8 mouse cellular contexts compared by ENCODE assay signal in genomic region chr15:25637727-25638126, GRCm38 (mm10). TPM values are rescaled to one million over a fixed set of nuclear protein-coding genes. Genes with fewer than 3 reads are reported as not detected.
DNase-seq lines count a peak whose midpoint lies in the region; ATAC-seq and TF ChIP-seq lines count a peak whose summit lies in the region.

No protein-coding gene starts in this region.

- no peak overlapping the region for H3K9ac ChIP-seq in kidney, postnatal 0 days (ENCODE audit: low read depth, low read length)
- no peak overlapping the region for H3K9ac ChIP-seq in forebrain, embryonic 13.5 days

- no peaks in the 10 kb centered on the region for H3K27me3 ChIP-seq in kidney, postnatal 0 days (ENCODE audit: insufficient read depth, low read length)
- peaks cover 35% of the 10 kb centered on the region for H3K27me3 ChIP-seq in forebrain, embryonic 13.5 days
- no peaks in the 10 kb centered on the region for H3K27me3 ChIP-seq in forebrain, embryonic 10.5 days (ENCODE audit: poor library complexity, severe bottlenecking)

- H3K4me2 ChIP-seq in kidney, postnatal 0 days (ENCODE audit: low read length): no peak overlapping the region
- H3K4me2 ChIP-seq in forebrain, embryonic 13.5 days: no peak overlapping the region

- no peaks in the 10 kb centered on the region for H3K9me3 ChIP-seq in kidney, postnatal 0 days (replicated peaks; ENCODE audit: low read length)
- no peaks in the 10 kb centered on the region for H3K9me3 ChIP-seq in forebrain, embryonic 13.5 days (replicated peaks)
- no peaks in the 10 kb centered on the region for H3K9me3 ChIP-seq in forebrain, embryonic 10.5 days

- H3K4me1 ChIP-seq in kidney, postnatal 0 days (replicated peaks; ENCODE audit: insufficient read depth, low read length): peaks cover 34% of the 10 kb centered on the region
- peaks cover 13% of the 10 kb centered on the region for H3K4me1 ChIP-seq in forebrain, embryonic 13.5 days
- H3K4me1 ChIP-seq in forebrain, embryonic 10.5 days: peaks cover 34% of the 10 kb centered on the region

- TF ChIP-seq CTCF in kidney, postnatal 0 days (IDR thresholded peaks at IDR 0.05; ENCODE audit: low read depth): no peak

- peak; percentile 74 for ATAC-seq in kidney, postnatal 0 days (replicated peaks; ENCODE audit: low FRiP score, low read depth)
- ATAC-seq in forebrain, embryonic 13.5 days: no peak

- DNase-seq in left cerebral cortex, adult 11 months (ENCODE audit: low spot score): peak; percentile 28
- no peak for DNase-seq in left cerebral cortex, postnatal 4 days
- peak; percentile 45 to 70 for DNase-seq in gastrocnemius, adult 8-10 months (ENCODE audit: low spot score in 2 of 2)
- peak; percentile 72 for DNase-seq in kidney, postnatal 0 days (ENCODE audit: low spot score)
- peak; percentile 34 to 48 for DNase-seq in right cerebral cortex, postnatal 10 days (ENCODE audit: low spot score in 2 of 2)
- no peak for DNase-seq in natural killer cell, adult 2 months (ENCODE audit: low spot score in 2 of 2)
- DNase-seq in forebrain, embryonic 10.5 days (ENCODE audit: extremely low spot score, low spot score): no peak

- 26% methylated on average over 9 of the region's 9 CpGs for WGBS in kidney, postnatal 0 days
- WGBS in forebrain, embryonic 13.5 days: 85% methylated on average over 9 of the region's 9 CpGs
- 91% methylated on average over 9 of the region's 9 CpGs for WGBS in forebrain, embryonic 10.5 days

- H3K27ac ChIP-seq in kidney, postnatal 0 days: peak overlapping the region; percentile 63; the same call in 1 of the 2 replicates
- H3K27ac ChIP-seq in forebrain, embryonic 13.5 days: no peak overlapping the region
- no peak overlapping the region for H3K27ac ChIP-seq in forebrain, embryonic 10.5 days

- intact Hi-C loops in left cerebral cortex, postnatal 4 days (cut with DNase I): no loop called here

- no peak overlapping the region for H3K4me3 ChIP-seq in kidney, postnatal 0 days (replicated peaks; ENCODE audit: low read depth, low read length)
- no peak overlapping the region for H3K4me3 ChIP-seq in forebrain, embryonic 13.5 days
- H3K4me3 ChIP-seq in forebrain, embryonic 10.5 days: no peak overlapping the region

- H3K36me3 ChIP-seq in kidney, postnatal 0 days (ENCODE audit: insufficient read depth, low read length): no peaks in the 10 kb centered on the region
- H3K36me3 ChIP-seq in forebrain, embryonic 13.5 days (ENCODE audit: poor library complexity, severe bottlenecking): no peaks in the 10 kb centered on the region
- no peaks in the 10 kb centered on the region for H3K36me3 ChIP-seq in forebrain, embryonic 10.5 days (replicated peaks)

RNA-seq across cellular contexts. Expression of gene Myo10, which starts 15.4 kb away (rescaled TPM):
- total RNA-seq in left cerebral cortex, postnatal 4 days (2021): 10 to 100 TPM; 40.6 to 45.5 TPM
- 10 to 100 TPM; 50.1 to 61.3 (median 55.3) TPM for total RNA-seq in gastrocnemius, adult 8-10 months (2022)
- polyA plus RNA-seq in kidney, postnatal 0 days (2015; fragmentation: Nextera tagmentation; extraction: Ambion mirVana): 25.8 and 29.3 TPM in 2 replicates
- polyA plus RNA-seq in forebrain, embryonic 13.5 days (2015; fragmentation: Nextera tagmentation; extraction: Ambion mirVana): 54.1 and 61.4 TPM in 2 replicates
- polyA plus RNA-seq in forebrain, embryonic 10.5 days (2016; fragmentation: Nextera tagmentation; extraction: Ambion mirVana): 66.3 and 68.8 TPM in 2 replicates

Comparison
In these comparisons a context has a peak if more than half of its experiments do, and no peak if none do; other contexts are left out.
1. DNase-seq: peak in left cerebral cortex, adult 11 months (single experiment), gastrocnemius, adult 8-10 months (2 of 2), kidney, postnatal 0 days (single experiment) and right cerebral cortex, postnatal 10 days (2 of 2); none in left cerebral cortex, postnatal 4 days (single experiment), natural killer cell, adult 2 months (0 of 2) and forebrain, embryonic 10.5 days (single experiment).